Mouse (Mus musculus) G1E (cell line): ENCODE results near the gene Gm49405.

Source experiments
- GATA1 ChIP-seq: IDR thresholded peaks from 2 replicates; pipeline ENCODE4 v1.6.1; 2012; ENCODE audit warnings: borderline replicate concordance, low read length, inconsistent platforms, mixed read lengths
- POLR2AphosphoS5 ChIP-seq: IDR thresholded peaks from 2 replicates; pipeline ENCODE4 v1.6.1; 2012; ENCODE audit warnings: low read depth, low read length, inconsistent platforms; ENCODE audit not compliant: insufficient replicate concordance
- TAL1 ChIP-seq: conservative IDR thresholded peaks from 2 replicates; pipeline ENCODE4 v1.6.1; 2012; ENCODE audit warnings: low read depth, low read length, inconsistent platforms, mixed read lengths

DNA sequence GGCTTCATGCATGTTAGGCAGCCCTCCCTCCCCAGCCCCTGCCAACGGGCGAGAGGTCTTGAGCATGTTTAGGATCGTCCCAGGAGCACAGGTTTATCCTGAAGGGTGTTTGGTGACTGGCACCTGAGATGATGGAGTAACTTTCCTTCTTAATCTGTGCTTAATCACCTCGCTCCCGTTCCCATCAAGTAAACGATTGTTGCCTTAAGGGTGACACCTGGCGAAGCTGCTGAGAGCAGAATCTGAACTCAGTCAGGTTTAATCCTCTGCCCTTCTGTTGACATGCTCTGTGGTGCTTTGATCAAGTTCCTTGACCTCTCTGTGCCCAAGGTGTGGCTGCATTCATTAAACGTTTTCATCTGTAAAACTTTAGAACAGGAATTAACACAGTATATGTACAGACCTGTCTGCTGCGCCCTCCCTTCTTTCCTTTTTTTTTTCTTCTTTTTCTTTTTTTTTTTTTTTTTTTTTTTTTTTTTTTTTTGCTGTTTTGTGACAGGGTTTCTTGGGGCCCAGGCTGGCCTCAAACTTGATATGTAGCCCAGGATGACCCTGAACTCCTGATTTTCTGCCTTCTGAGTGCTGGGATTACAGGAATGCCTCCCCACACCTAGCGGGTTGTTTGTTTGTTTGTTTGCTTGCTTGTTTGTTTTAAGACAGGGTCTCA is 17.6 kb downstream of the Gm49405 start:
- TF ChIP-seq TAL1 = no peak
- no peak for TF ChIP-seq GATA1
- TF ChIP-seq POLR2AphosphoS5 = no peak
